Mouse (Mus musculus): Measurements from ENCODE around the gene Bach1.

Gene Bach1

DNA sequence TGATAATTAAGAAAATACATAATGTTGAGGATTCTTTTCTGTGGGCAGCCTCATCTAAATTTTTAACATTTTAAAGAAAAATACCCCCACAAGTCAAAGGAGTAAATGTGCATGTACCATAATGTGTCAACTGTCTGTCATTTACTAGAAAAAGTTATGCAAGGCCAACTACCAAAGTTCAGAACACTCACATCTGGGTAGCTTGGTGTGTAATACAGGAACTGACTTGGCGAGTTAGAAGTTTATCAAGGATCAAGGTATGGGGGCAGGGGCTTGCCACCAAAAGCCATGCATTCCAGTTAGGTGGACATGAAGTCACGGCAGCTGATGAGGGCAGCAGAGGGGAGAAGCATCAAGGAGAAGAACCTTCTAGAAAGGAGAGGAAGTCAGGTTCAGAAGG lies 13.2 kb downstream of the Bach1 start:
- no peak overlapping the region for H3K4me3 ChIP-seq (replicated peaks; ENCODE audit: low read length)
- no peaks in the 10 kb centered on the region for H3K9me3 ChIP-seq (ENCODE audit: low read length)
- peaks cover 15% of the 10 kb centered on the region for H3K36me3 ChIP-seq (ENCODE audit: insufficient read depth, low read length)
- H3K27me3 ChIP-seq (ENCODE audit: insufficient read depth, low read length) = no peaks in the 10 kb centered on the region
- H3K4me1 ChIP-seq (replicated peaks; ENCODE audit: low read depth, low read length) = peaks cover 85% of the 10 kb centered on the region
- TF ChIP-seq CTCF (conservative IDR thresholded peaks at IDR 0.05; ENCODE audit: low read length) (no peak), POU5F1 (IDR thresholded peaks at IDR 0.05; ENCODE audit: borderline replicate concordance, low read length) (no peak), NANOG (IDR thresholded peaks at IDR 0.05; ENCODE audit: borderline replicate concordance, low read length) (no peak)

DNA sequence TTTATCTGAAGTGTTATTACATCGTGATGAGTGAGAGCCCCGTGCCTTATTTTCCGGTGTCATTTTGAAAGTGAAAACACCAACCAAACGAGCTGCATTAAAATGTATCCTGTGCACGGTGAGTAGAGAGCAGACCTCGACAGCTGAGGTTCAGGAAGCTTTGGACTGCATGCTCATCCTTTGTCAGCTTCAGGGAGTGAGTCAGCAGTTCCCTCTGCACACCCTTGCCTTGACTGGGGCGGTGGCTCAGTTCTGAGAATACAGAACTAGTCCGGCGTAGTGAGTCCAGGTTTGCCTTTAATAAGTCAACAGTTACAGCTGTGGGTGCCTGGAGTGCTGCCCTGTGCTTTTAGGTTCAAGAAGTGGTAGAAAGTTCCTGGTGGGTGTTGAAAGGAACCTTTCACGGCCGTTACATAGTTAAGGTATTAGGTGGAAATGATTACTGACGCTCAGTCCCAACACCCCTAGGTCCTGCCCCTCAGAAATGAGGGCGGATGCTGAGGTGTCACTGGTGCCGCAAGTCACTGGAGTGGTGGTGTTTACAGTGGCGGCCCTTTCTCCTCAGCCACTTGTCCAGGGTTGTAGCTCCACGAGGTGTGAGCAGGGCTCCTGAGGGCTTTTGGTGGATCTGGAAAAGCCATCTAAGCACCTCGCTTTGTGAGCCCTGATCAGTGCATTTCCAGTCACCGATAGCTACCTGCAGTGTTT lies 14.4 kb downstream of the Bach1 start:
- H3K4me1 ChIP-seq (replicated peaks; ENCODE audit: low read depth, low read length) = peaks cover 79% of the 10 kb centered on the region
- H3K9me3 ChIP-seq (ENCODE audit: low read length) = no peaks in the 10 kb centered on the region
- no peak for TF ChIP-seq CTCF (conservative IDR thresholded peaks at IDR 0.05; ENCODE audit: low read length)
- H3K4me3 ChIP-seq (replicated peaks; ENCODE audit: low read length) = peak overlapping the region; percentile 29
- H3K36me3 ChIP-seq (ENCODE audit: insufficient read depth, low read length) = peaks cover 15% of the 10 kb centered on the region
- H3K27me3 ChIP-seq (ENCODE audit: insufficient read depth, low read length) = no peaks in the 10 kb centered on the region

DNA sequence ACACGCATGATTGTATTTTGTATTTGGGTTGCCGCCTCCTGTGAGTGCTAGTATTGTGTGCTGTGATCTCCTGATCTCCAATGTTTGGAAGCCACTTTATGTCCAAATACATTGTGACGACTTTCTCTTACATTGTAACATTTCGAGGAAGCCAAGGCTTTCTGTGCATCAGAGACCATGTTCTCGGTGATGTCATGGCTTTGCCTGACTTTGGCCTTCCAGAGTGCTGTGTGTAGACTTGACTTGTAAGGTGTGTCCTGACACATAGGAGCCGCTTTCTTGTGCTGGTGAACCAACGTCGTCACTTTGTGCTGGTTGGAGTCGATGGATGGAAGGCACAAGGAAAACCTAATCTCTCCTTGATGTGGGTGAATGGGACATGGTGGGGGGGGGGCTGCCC lies 15.8 kb downstream of the Bach1 start:
- TF ChIP-seq POU5F1 (IDR thresholded peaks at IDR 0.05; ENCODE audit: borderline replicate concordance, low read length) (no peak), CTCF (conservative IDR thresholded peaks at IDR 0.05; ENCODE audit: low read length) (no peak), NANOG (IDR thresholded peaks at IDR 0.05; ENCODE audit: borderline replicate concordance, low read length) (no peak)
- Histone ChIP-seq H3K9me3 (ENCODE audit: low read length) (no peaks in the 10 kb centered on the region), H3K4me3 (replicated peaks; ENCODE audit: low read length) (no peak overlapping the region), H3K4me1 (replicated peaks; ENCODE audit: low read depth, low read length) (peaks cover 70% of the 10 kb centered on the region), H3K27me3 (ENCODE audit: insufficient read depth, low read length) (no peaks in the 10 kb centered on the region), H3K36me3 (ENCODE audit: insufficient read depth, low read length) (peaks cover 25% of the 10 kb centered on the region)

- no peaks in the 10 kb centered on the region for H3K27me3 ChIP-seq (ENCODE audit: insufficient read depth, low read length)
- H3K4me1 ChIP-seq (replicated peaks; ENCODE audit: low read depth, low read length) = peaks cover 73% of the 10 kb centered on the region
- peaks cover 31% of the 10 kb centered on the region for H3K36me3 ChIP-seq (ENCODE audit: insufficient read depth, low read length)
- no peaks in the 10 kb centered on the region for H3K9me3 ChIP-seq (ENCODE audit: low read length)
- no peak overlapping the region for H3K4me3 ChIP-seq (replicated peaks; ENCODE audit: low read length)
- TF ChIP-seq NANOG (IDR thresholded peaks at IDR 0.05; ENCODE audit: borderline replicate concordance, low read length) (no peak), CTCF (conservative IDR thresholded peaks at IDR 0.05; ENCODE audit: low read length) (no peak), POU5F1 (IDR thresholded peaks at IDR 0.05; ENCODE audit: borderline replicate concordance, low read length) (no peak)
Observed at GRCm38 (mm10) chr16:87715221-87715620, 16.5 kb downstream of the Bach1 start.

DNA sequence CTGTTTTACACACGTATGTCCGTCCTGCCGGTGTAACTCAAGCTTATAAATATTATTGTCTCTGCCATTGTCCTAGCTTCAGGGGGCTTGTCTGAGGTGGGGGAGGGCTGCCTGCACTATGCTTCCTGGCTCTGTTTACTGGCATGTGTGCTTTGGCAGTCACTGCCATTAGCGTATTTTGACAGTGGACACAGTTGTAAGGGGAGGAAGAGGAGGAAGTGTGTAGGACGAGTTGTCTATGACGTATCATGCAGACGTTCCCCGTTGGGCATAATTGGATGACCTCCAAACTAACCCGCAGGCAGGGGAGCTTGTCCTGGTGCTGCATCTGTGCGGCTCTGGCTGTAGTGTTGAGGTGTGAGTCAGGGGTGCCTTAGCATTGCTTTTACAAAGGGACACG lies 17.5 kb downstream of the Bach1 start:
- peaks cover 70% of the 10 kb centered on the region for H3K4me1 ChIP-seq (replicated peaks; ENCODE audit: low read depth, low read length)
- no peak for TF ChIP-seq POU5F1 (IDR thresholded peaks at IDR 0.05; ENCODE audit: borderline replicate concordance, low read length)
- no peak for TF ChIP-seq CTCF (conservative IDR thresholded peaks at IDR 0.05; ENCODE audit: low read length)
- TF ChIP-seq NANOG (IDR thresholded peaks at IDR 0.05; ENCODE audit: borderline replicate concordance, low read length) = no peak
- H3K9me3 ChIP-seq (ENCODE audit: low read length) = no peaks in the 10 kb centered on the region
- no peak overlapping the region for H3K4me3 ChIP-seq (replicated peaks; ENCODE audit: low read length)
- no peaks in the 10 kb centered on the region for H3K27me3 ChIP-seq (ENCODE audit: insufficient read depth, low read length)
- H3K36me3 ChIP-seq (ENCODE audit: insufficient read depth, low read length) = peaks cover 33% of the 10 kb centered on the region

DNA sequence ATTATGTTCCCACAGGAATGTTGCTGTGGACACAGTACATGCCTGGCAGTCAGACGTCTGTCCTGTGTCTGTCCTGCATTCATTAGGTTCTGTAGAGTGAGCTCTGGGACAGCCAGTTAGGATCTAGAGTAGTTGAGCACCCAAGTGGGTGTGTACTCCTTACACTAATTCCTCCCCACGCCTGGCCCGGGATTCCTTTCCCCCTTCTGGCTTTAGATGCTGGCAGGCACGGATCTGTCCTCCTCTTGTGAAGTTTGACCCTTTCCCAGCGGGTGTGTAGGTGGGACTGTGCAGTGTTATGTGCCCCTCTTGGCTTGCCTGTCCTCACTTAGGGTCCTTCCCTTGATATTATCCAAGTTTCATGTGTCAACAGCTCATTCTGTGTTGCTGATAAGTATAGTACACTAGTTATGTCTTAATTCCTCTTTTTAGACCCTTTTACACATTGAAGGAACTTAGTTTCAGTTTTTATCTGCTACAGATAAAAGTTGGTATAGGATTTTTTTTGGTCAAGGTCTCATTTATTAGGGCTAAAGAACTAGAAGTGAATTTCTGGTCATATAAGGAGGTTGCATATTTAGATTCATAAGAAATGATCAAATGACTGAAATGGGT lies 18.4 kb downstream of the Bach1 start:
- TF ChIP-seq POU5F1 (IDR thresholded peaks at IDR 0.05; ENCODE audit: borderline replicate concordance, low read length) (no peak), NANOG (IDR thresholded peaks at IDR 0.05; ENCODE audit: borderline replicate concordance, low read length) (no peak), CTCF (conservative IDR thresholded peaks at IDR 0.05; ENCODE audit: low read length) (no peak)
- H3K4me3 ChIP-seq (replicated peaks; ENCODE audit: low read length) = no peak overlapping the region
- H3K27me3 ChIP-seq (ENCODE audit: insufficient read depth, low read length) = no peaks in the 10 kb centered on the region
- H3K4me1 ChIP-seq (replicated peaks; ENCODE audit: low read depth, low read length) = peaks cover 69% of the 10 kb centered on the region
- no peaks in the 10 kb centered on the region for H3K9me3 ChIP-seq (ENCODE audit: low read length)
- peaks cover 37% of the 10 kb centered on the region for H3K36me3 ChIP-seq (ENCODE audit: insufficient read depth, low read length)

DNA sequence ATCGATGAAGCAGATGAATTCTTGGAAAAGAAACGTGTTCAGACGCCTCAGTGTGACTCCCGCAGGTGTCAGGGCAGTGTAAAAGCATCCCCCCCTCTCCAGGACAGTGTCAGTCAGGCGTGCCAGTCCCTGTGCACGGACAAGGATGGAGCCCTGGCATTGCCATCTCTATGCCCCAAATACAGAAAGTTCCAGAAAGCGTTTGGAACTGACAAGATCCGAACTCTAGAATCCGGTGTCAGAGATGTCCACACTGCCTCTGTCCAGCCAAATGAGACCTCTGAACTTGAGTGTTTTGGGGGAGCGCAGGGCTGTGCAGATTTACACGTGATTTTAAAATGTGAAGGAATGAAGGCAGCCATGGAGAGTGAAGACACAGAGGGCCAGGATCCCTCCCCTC lies 20.3 kb downstream of the Bach1 start:
- peaks cover 50% of the 10 kb centered on the region for H3K36me3 ChIP-seq (ENCODE audit: insufficient read depth, low read length)
- no peak for TF ChIP-seq NANOG (IDR thresholded peaks at IDR 0.05; ENCODE audit: borderline replicate concordance, low read length)
- TF ChIP-seq POU5F1 (IDR thresholded peaks at IDR 0.05; ENCODE audit: borderline replicate concordance, low read length) = no peak
- TF ChIP-seq CTCF (conservative IDR thresholded peaks at IDR 0.05; ENCODE audit: low read length) = no peak
- H3K27me3 ChIP-seq (ENCODE audit: insufficient read depth, low read length) = no peaks in the 10 kb centered on the region
- H3K9me3 ChIP-seq (ENCODE audit: low read length) = no peaks in the 10 kb centered on the region
- peaks cover 57% of the 10 kb centered on the region for H3K4me1 ChIP-seq (replicated peaks; ENCODE audit: low read depth, low read length)
- H3K4me3 ChIP-seq (replicated peaks; ENCODE audit: low read length) = no peak overlapping the region

- TF ChIP-seq POU5F1 (IDR thresholded peaks at IDR 0.05; ENCODE audit: borderline replicate concordance, low read length) (no peak), NANOG (IDR thresholded peaks at IDR 0.05; ENCODE audit: borderline replicate concordance, low read length) (no peak), CTCF (conservative IDR thresholded peaks at IDR 0.05; ENCODE audit: low read length) (no peak)
- Histone ChIP-seq H3K4me1 (replicated peaks; ENCODE audit: low read depth, low read length) (peaks cover 54% of the 10 kb centered on the region), H3K27me3 (ENCODE audit: insufficient read depth, low read length) (no peaks in the 10 kb centered on the region), H3K36me3 (ENCODE audit: insufficient read depth, low read length) (peaks cover 54% of the 10 kb centered on the region), H3K4me3 (replicated peaks; ENCODE audit: low read length) (no peak overlapping the region), H3K9me3 (ENCODE audit: low read length) (no peaks in the 10 kb centered on the region)
Observed at GRCm38 (mm10) chr16:87719688-87720283, 21.0 kb downstream of the Bach1 start.

All from E14TG2a.4 (cell line).